In the genomic region with DNA sequence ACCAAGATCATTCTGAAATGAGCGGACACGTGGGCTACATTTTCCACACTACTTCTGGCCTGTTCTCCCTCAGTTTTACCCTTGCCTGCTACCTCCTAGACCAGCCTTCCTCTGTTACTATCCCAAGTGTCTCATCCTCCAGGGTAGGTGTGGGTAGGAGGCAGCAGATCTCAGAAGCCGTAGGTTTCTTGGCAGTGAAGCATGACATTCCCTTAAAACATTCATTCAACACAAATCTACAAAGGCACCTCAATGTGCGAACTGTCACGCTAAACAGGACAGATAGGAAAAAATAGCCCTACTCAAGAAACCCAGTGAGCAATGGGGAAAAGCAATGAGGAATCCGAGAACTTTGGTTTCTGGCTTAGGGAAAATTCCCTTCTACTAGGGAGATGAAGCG, we compare ENCODE assay signal across 8 mouse cellular contexts. TPM values are rescaled to one million over a fixed set of nuclear protein-coding genes. Genes with fewer than 3 reads are reported as not detected.
DNase-seq lines count a peak whose midpoint lies in the region; ATAC-seq and TF ChIP-seq lines count a peak whose summit lies in the region.

No protein-coding gene starts in this region.

- ATAC-seq in neural tube, embryonic 11.5 days (ENCODE audit: insufficient read depth, low FRiP score, low TSS enrichment): no peak
- ATAC-seq in limb, embryonic 14.5 days (ENCODE audit: low FRiP score, low read depth): no peak
- ATAC-seq in stomach, postnatal 0 days (ENCODE audit: low FRiP score, low TSS enrichment): no peak
- ATAC-seq in inflammation-experienced regulatory T-cells, adult 6 months: no peak

- H3K36me3 ChIP-seq in neural tube, embryonic 11.5 days (ENCODE audit: control insufficient read depth, insufficient read depth, low read length): peaks cover 6% of the 10 kb centered on the region
- H3K36me3 ChIP-seq in limb, embryonic 14.5 days (ENCODE audit: control insufficient read depth, insufficient read depth, low read length): peaks cover 28% of the 10 kb centered on the region
- H3K36me3 ChIP-seq in stomach, postnatal 0 days (ENCODE audit: control insufficient read depth, insufficient read depth, low read length): peaks cover 2% of the 10 kb centered on the region; the same call in 1 of the 2 replicates

- H3K27me3 ChIP-seq in cerebellum, adult 2 months (ENCODE audit: control insufficient read depth, insufficient read depth, low read length): no peaks in the 10 kb centered on the region
- H3K27me3 ChIP-seq in neural tube, embryonic 11.5 days (ENCODE audit: control insufficient read depth, insufficient read depth, low read length): no peaks in the 10 kb centered on the region
- no peaks in the 10 kb centered on the region for H3K27me3 ChIP-seq in limb, embryonic 14.5 days (ENCODE audit: control insufficient read depth, insufficient read depth, low read length)
- no peaks in the 10 kb centered on the region for H3K27me3 ChIP-seq in stomach, postnatal 0 days (ENCODE audit: control insufficient read depth, insufficient read depth, low read length)

- H3K4me1 ChIP-seq in cerebellum, adult 2 months (ENCODE audit: control insufficient read depth, insufficient read depth, low read length): peaks cover 16% of the 10 kb centered on the region; the same call in 1 of the 2 replicates
- H3K4me1 ChIP-seq in neural tube, embryonic 11.5 days (ENCODE audit: control insufficient read depth, insufficient read depth, low read length): peaks cover 53% of the 10 kb centered on the region
- peaks cover 46% of the 10 kb centered on the region for H3K4me1 ChIP-seq in limb, embryonic 14.5 days (ENCODE audit: control insufficient read depth, insufficient read depth, low read length)
- H3K4me1 ChIP-seq in stomach, postnatal 0 days (replicated peaks; ENCODE audit: control insufficient read depth, insufficient read depth): peaks cover 24% of the 10 kb centered on the region

- TF ChIP-seq EP300 in stomach, postnatal 0 days (optimal IDR thresholded peaks at IDR 0.05): no peak

- peak overlapping the region; percentile 37 for H3K4me3 ChIP-seq in cerebellum, adult 2 months (replicated peaks; ENCODE audit: insufficient read depth, low read depth, low read length)
- H3K4me3 ChIP-seq in neural tube, embryonic 11.5 days (ENCODE audit: low read depth, low read length): peak overlapping the region; percentile 81
- peak overlapping the region; percentile 76 for H3K4me3 ChIP-seq in limb, embryonic 14.5 days (replicated peaks; ENCODE audit: low read length)
- no peak overlapping the region for H3K4me3 ChIP-seq in stomach, postnatal 0 days (ENCODE audit: low read depth, low read length)

- no peaks in the 10 kb centered on the region for H3K9me3 ChIP-seq in neural tube, embryonic 11.5 days (ENCODE audit: control insufficient read depth, low read length)
- no peaks in the 10 kb centered on the region for H3K9me3 ChIP-seq in limb, embryonic 14.5 days (ENCODE audit: control insufficient read depth, low read length)
- H3K9me3 ChIP-seq in stomach, postnatal 0 days (ENCODE audit: control insufficient read depth, low read length): no peaks in the 10 kb centered on the region

- 41% methylated on average over 7 of the region's 7 CpGs for WGBS in cerebellum, adult 2 months
- 67% methylated on average over 7 of the region's 7 CpGs for WGBS in neural tube, embryonic 11.5 days
- 53% methylated on average over 7 of the region's 7 CpGs for WGBS in limb, embryonic 14.5 days
- WGBS in stomach, postnatal 0 days: 46% methylated on average over 7 of the region's 7 CpGs

- TF ChIP-seq CTCF in cerebellum, adult 2 months (IDR thresholded peaks at IDR 0.05; ENCODE audit: borderline replicate concordance, insufficient read depth, low read depth, low read length): no peak
- no peak for TF ChIP-seq CTCF in stomach, postnatal 0 days (IDR thresholded peaks at IDR 0.05; ENCODE audit: low read depth)

- H3K27ac ChIP-seq in cerebellum, adult 2 months (ENCODE audit: insufficient read depth, low read length): no peak overlapping the region
- H3K27ac ChIP-seq in neural tube, embryonic 11.5 days (ENCODE audit: low read depth, low read length): peak overlapping the region; percentile 84
- H3K27ac ChIP-seq in limb, embryonic 14.5 days (replicated peaks; ENCODE audit: low read depth, low read length): no peak overlapping the region
- 0 out of 2 replicates have a peak overlapping the region, but pooled peaks have one; percentile 18 for H3K27ac ChIP-seq in stomach, postnatal 0 days (replicated peaks)

- H3K4me2 ChIP-seq in neural tube, embryonic 11.5 days (ENCODE audit: low read depth): peak overlapping the region; percentile 94
- peak overlapping the region; percentile 81 for H3K4me2 ChIP-seq in limb, embryonic 14.5 days (replicated peaks; ENCODE audit: low read depth, low read length, severe bottlenecking)
- peak overlapping the region; percentile 14; the same call in 1 of the 2 replicates for H3K4me2 ChIP-seq in stomach, postnatal 0 days (replicated peaks; ENCODE audit: low read depth)

- no peak for TF ChIP-seq POLR2A in cerebellum, adult 2 months (IDR thresholded peaks at IDR 0.05; ENCODE audit: borderline replicate concordance, insufficient read depth, low read length)
- no peak for TF ChIP-seq POLR2A in limb, embryonic 14.5 days (IDR thresholded peaks at IDR 0.05; ENCODE audit: borderline replicate concordance, extremely low read depth, insufficient read depth, insufficient read length)

- peak overlapping the region; percentile 74 for H3K9ac ChIP-seq in neural tube, embryonic 11.5 days (ENCODE audit: low read length)
- H3K9ac ChIP-seq in limb, embryonic 14.5 days (ENCODE audit: low read depth, low read length, severe bottlenecking): 0 out of 2 replicates have a peak overlapping the region, but pooled peaks have one; percentile 28
- H3K9ac ChIP-seq in stomach, postnatal 0 days (ENCODE audit: low read length): 0 out of 2 replicates have a peak overlapping the region, but pooled peaks have one; percentile 8

- peak in 1 of 2 experiments; percentile 12 for DNase-seq in cerebellum, adult 2 months
- DNase-seq in cerebellum, postnatal 4 days (ENCODE audit: low spot score in 2 of 2): no peak
- no peak for DNase-seq in neural tube, embryonic 11.5 days (ENCODE audit: low spot score)
- DNase-seq in neural tube, embryonic 10.5 days (ENCODE audit: extremely low spot score, low spot score): no peak
- no peak for DNase-seq in limb, embryonic 14.5 days (ENCODE audit: low spot score)
- DNase-seq in stomach, postnatal 0 days (ENCODE audit: low spot score): no peak
- DNase-seq in frontal cortex, postnatal 14 days (ENCODE audit: low spot score in 2 of 2): no peak

RNA-seq across cellular contexts. Expression of gene Kdm6b, which starts 0.9 kb away (rescaled TPM):
- 14.0 and 16.5 TPM in 2 replicates for polyA plus RNA-seq in cerebellum, adult 2 months (2012; rRNA removed)
- 37.9 and 42.0 TPM in 2 replicates for polyA plus RNA-seq in neural tube, embryonic 11.5 days (2014; fragmentation: Nextera tagmentation; extraction: Ambion mirVana)
- 23.7 and 27.5 TPM in 2 replicates for polyA plus RNA-seq in limb, embryonic 14.5 days (2012; rRNA removed)
- polyA plus RNA-seq in limb, embryonic 14.5 days (2014; fragmentation: Nextera tagmentation; extraction: Ambion mirVana): 31.4 and 36.4 TPM in 2 replicates
- polyA plus RNA-seq in stomach, postnatal 0 days (2015; fragmentation: Nextera tagmentation; extraction: Ambion mirVana): 12.9 and 13.1 TPM in 2 replicates
- polyA plus RNA-seq in inflammation-experienced regulatory T-cells, adult 6 months (2017; shearing (Covaris generic)): 10 to 100 TPM; 20.7 to 39.7 (median 35.5) TPM

RNA-seq across cellular contexts. Expression of gene Tmem88, which starts 14.5 kb away (rescaled TPM):
- 5.7 and 6.0 TPM in 2 replicates for polyA plus RNA-seq in cerebellum, adult 2 months (2012; rRNA removed)
- 13.1 and 17.2 TPM in 2 replicates for polyA plus RNA-seq in neural tube, embryonic 11.5 days (2014; fragmentation: Nextera tagmentation; extraction: Ambion mirVana)
- polyA plus RNA-seq in limb, embryonic 14.5 days (2012; rRNA removed): 17.0 and 23.7 TPM in 2 replicates
- 18.7 and 18.9 TPM in 2 replicates for polyA plus RNA-seq in limb, embryonic 14.5 days (2014; fragmentation: Nextera tagmentation; extraction: Ambion mirVana)
- polyA plus RNA-seq in stomach, postnatal 0 days (2015; fragmentation: Nextera tagmentation; extraction: Ambion mirVana): 14.9 and 17.8 TPM in 2 replicates
- polyA plus RNA-seq in inflammation-experienced regulatory T-cells, adult 6 months (2017; shearing (Covaris generic)): 1 to 10 TPM in 1 of 3 experiments, under 1 TPM in 2; 0.40 to 1.0 (median 0.74) TPM

RNA-seq across cellular contexts. Expression of gene Cyb5d1, which starts 17.1 kb away (rescaled TPM):
- polyA plus RNA-seq in cerebellum, adult 2 months (2012; rRNA removed): 40.2 and 41.9 TPM in 2 replicates
- polyA plus RNA-seq in neural tube, embryonic 11.5 days (2014; fragmentation: Nextera tagmentation; extraction: Ambion mirVana): 44.7 and 48.4 TPM in 2 replicates
- polyA plus RNA-seq in limb, embryonic 14.5 days (2012; rRNA removed): 29.5 and 32.7 TPM in 2 replicates
- polyA plus RNA-seq in limb, embryonic 14.5 days (2014; fragmentation: Nextera tagmentation; extraction: Ambion mirVana): 22.3 and 27.3 TPM in 2 replicates
- polyA plus RNA-seq in stomach, postnatal 0 days (2015; fragmentation: Nextera tagmentation; extraction: Ambion mirVana): 9.1 and 9.5 TPM in 2 replicates
- 10 to 100 TPM; 13.9 to 20.0 (median 18.4) TPM for polyA plus RNA-seq in inflammation-experienced regulatory T-cells, adult 6 months (2017; shearing (Covaris generic))

RNA-seq across cellular contexts. Expression of gene Naa38, which starts 17.3 kb away (rescaled TPM):
- 193 and 200 TPM in 2 replicates for polyA plus RNA-seq in cerebellum, adult 2 months (2012; rRNA removed)
- 125 and 129 TPM in 2 replicates for polyA plus RNA-seq in neural tube, embryonic 11.5 days (2014; fragmentation: Nextera tagmentation; extraction: Ambion mirVana)
- 127 and 131 TPM in 2 replicates for polyA plus RNA-seq in limb, embryonic 14.5 days (2012; rRNA removed)
- polyA plus RNA-seq in limb, embryonic 14.5 days (2014; fragmentation: Nextera tagmentation; extraction: Ambion mirVana): 161 and 171 TPM in 2 replicates
- 153 and 170 TPM in 2 replicates for polyA plus RNA-seq in stomach, postnatal 0 days (2015; fragmentation: Nextera tagmentation; extraction: Ambion mirVana)
- polyA plus RNA-seq in inflammation-experienced regulatory T-cells, adult 6 months (2017; shearing (Covaris generic)): 100 to 1,000 TPM; 108 to 130 (median 112) TPM

RNA-seq across cellular contexts. Expression of gene Chd3, which starts 43.3 kb away (rescaled TPM):
- 111 and 115 TPM in 2 replicates for polyA plus RNA-seq in cerebellum, adult 2 months (2012; rRNA removed)
- polyA plus RNA-seq in neural tube, embryonic 11.5 days (2014; fragmentation: Nextera tagmentation; extraction: Ambion mirVana): 57.3 and 60.1 TPM in 2 replicates
- 425 and 497 TPM in 2 replicates for polyA plus RNA-seq in limb, embryonic 14.5 days (2012; rRNA removed)
- polyA plus RNA-seq in limb, embryonic 14.5 days (2014; fragmentation: Nextera tagmentation; extraction: Ambion mirVana): 97.8 and 113 TPM in 2 replicates
- 18.4 and 18.9 TPM in 2 replicates for polyA plus RNA-seq in stomach, postnatal 0 days (2015; fragmentation: Nextera tagmentation; extraction: Ambion mirVana)
- polyA plus RNA-seq in inflammation-experienced regulatory T-cells, adult 6 months (2017; shearing (Covaris generic)): 10 to 100 TPM; 30.0 to 68.3 (median 60.9) TPM

Comparison
In these comparisons a context has a peak if more than half of its experiments do, and no peak if none do; other contexts are left out.
1. H3K27ac ChIP-seq: peak in neural tube, embryonic 11.5 days (single experiment) and stomach, postnatal 0 days (single experiment); none in cerebellum, adult 2 months (single experiment) and limb, embryonic 14.5 days (single experiment).
2. H3K4me2 ChIP-seq: peak in every context shown above with its lines; median percentile 94 in neural tube, embryonic 11.5 days; 81 in limb, embryonic 14.5 days; 14 in stomach, postnatal 0 days.
3. H3K9ac ChIP-seq: peak in every context shown above with its lines; median percentile 74 in neural tube, embryonic 11.5 days; 28 in limb, embryonic 14.5 days; 8 in stomach, postnatal 0 days.